Mouse (Mus musculus): ENCODE results near the gene Clcn3. TPM values are rescaled to one million over a fixed set of nuclear protein-coding genes. Genes with fewer than 3 reads are reported as not detected.

Clcn3 gene
- total RNA-seq, 2 experiments from 2014 or later, result 126 to 132 TPM

DNA sequence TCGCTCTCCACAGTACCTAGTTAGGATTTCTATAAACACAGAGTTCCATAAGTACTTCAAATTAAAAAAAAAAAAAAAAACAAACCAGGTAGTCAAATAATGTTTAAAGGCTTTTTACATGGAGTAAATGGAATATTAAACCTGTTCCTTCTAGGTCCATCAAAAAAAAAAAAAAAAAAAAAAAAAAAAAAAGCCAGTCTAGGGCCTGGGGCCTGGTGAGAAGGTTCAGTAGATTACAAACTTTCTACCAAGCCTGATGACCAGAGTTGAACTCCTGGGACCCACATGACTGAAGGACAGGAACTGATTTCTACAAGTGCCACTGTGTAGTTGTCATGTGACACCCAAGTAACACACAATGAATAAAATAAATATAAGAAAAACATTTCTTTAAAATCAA lies 31.3 kb downstream of the Clcn3 start:
- no peak for DNase-seq

DNA sequence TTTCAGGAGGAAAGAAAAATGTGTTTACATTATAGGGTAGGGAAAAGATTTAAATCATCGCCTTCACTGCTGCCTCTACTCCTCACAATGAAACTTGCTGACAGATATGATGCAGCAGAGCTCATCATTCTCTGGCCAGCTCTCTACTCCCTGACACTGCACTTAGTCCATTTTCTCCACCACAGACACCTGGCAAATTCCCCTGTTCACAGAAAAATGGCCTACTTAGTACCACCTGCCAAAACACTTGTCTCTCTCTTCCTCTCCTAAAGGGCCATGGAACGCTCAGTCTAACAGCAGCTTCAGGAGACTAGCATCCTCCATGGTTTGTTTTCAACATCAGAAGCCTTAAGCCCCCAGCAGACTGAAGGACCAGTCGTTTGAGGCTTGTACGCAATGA lies 31.8 kb downstream of the Clcn3 start:
- DNase-seq, result no peak

DNA sequence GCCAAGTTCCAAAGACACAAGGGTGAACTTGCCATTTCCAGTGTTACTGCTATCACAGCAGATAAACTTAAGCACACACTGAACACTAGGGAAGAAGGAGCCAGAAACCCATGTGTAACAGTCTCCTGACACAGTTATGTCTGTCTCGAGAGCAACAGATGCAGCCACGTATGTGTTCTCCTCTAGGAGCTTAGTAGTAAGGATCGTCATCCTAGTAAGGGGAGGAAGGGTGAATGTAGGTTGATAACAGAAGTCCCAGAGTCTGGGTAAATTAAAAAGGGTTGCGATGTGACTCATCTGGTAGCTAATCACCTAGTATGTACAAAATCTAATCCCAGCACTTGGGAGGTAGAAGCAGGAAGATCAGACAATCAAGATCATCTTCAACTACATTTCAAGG lies 33.2 kb downstream of the Clcn3 start:
- DNase-seq, result no peak

DNA sequence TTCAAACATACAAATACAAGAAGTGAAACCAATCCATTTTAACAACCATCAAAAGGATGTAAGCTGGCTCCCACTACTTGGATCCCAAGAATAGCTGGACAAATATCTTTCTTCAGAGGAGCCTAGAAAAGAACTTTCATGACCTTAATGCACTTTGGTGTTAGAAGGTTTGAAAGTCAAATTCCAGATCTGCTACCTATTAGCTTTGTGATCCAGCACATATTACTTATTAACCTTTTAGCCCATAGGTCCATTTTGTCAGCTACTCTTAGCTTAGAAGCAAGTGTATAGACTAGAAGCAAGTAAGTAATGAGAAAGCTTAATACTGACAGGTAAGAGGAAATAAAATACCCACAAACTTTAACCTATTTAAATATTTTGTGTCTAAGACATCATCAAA lies 35.6 kb downstream of the Clcn3 start:
- no peak for DNase-seq

DNA sequence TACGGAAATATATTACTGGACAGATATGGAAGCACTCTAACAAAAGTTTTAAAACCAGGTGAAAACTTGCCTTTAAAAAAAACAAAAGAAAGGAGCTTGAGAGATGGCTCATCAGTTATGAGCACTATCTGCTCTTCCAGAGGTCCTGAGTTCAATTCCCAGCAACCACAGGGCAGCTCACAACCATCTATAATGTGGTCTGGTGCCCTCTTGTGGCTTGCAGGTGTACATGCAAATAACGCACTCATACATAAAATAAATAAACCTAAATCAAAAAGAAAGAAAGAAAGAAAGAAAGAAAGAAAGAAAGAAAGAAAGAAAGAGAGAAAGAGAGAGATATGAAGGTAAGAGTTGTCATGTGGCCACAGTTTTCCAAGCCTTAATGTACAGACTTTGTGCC lies 40.2 kb downstream of the Clcn3 start:
- DNase-seq, result no peak

DNA sequence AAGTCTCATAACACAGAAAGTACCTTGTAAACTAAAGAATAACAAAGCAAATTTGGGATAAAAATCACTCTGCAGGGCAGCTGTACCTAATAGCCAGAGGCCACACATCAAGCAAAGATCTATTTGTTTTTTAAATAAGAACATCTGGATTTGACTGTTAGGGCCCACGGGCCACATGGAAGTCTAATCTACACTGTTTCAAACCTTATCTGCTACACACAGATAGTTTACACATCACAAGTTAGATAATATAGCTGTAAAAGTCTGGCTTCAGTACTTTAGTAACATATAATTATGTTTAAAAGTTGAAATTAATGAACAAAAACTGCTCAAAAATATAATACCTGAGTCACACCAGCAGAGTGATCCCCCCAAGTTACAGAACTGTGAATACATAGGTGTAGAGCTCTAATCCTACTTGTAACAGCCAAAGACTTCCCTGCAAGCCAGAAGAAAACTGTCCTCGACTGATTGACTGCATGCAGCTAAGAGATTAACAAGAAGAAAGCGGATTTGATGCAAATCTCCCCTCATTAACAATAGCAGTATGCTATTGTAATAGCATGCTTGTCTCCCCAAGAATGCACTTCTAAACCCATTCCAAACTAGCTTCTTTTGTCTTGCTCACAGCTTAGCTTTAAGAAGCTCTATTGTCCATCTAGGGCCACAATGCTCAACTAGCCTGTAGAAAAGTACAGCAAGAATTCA lies 44.2 kb downstream of the Clcn3 start:
- no peak for DNase-seq

DNA sequence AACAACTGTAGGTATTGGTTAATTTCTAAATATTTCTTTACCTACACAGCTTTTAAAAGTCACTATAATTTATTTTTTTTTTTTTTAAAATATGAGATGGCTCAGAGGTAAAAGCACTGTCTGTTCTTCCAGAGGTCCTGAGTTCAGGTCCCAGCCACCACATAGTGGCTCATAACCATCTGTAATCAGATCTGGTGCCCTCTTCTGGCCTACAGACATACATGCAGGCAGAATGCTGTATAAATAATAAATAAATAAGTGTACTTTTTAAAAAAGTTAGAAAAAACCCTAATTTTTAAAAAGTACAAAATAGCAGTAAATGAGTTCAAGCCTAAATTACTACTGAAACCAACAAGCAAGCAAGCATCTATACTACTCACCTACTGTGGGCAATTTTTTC lies 49.5 kb downstream of the Clcn3 start:
- no peak for DNase-seq

DNA sequence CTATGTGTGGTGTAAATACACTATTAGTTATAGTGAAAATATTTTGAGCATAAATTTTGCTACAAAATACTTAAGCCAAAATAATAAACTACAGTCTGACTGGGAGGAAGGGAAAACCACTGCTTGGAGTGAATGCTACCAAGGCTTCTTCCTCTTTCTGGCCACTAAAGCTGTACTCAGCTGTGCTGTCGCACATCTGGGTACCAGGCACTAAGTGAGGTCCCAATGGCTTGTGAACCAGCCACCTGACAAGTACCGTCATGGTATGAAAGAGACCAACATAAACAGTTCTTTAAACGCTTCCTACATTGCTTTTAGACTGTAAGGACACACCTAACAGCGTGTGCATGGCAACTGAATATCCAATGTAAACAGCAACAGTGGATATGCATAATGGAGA lies 62.9 kb downstream of the Clcn3 start:
- DNase-seq, result no peak

DNA sequence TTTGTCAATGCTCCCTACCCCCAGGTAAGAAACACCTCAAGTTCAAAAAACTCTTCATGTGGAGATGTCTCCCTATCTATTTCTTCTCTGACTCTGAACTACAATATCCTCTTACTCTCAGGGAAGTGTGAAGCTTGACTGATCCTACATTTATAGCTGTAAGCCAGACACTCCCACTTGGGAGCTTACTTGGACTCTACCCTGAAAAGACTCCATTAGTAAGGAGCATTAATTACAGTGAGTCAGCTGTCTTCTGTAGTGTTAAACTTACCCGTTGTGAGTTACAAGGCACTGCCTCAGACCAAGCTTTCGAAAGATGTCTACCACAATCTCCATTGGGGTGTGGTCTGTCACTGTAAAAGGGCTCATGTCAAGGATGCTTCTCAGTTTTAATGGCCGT lies 64.0 kb downstream of the Clcn3 start:
- DNase-seq, result no peak

DNA sequence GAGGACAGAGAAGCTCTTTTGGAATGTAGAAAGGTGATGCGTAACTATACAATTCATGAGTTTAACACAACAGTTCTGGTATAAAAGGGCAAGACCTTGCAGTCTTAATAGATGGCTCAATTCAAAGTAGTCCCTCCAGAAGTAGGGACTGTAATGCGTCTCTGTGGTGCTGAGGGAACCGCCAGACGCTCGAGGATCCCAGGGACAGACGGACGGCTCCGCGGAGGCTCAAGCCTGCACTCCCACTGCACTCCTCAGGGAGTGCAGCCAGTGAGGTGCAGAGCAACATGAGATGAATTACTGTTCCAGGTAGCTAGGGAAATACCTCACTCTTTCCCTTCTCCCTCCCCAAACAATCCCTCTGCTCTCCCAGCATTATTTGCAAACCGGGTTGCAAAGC lies 70.5 kb downstream of the Clcn3 start:
- DNase-seq, result no peak

DNA sequence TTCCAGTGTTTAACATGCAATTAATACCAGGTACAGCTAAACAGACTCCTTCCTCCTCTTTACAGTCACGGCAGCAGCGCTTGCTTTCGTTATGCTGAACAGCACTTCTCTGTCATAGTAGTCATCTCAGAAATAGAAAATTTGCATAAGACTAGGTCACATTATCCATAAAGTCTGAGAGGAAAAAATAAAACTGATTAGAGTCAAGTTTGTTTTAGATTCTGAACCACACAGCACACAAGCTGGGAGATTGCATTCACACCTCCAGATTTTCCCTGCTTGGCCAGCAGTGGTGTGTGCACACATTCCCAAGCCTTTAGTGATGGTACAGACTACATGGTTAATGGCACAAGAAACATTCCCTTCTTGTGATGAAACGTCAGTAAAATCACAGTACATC lies 71.0 kb downstream of the Clcn3 start:
- DNase-seq, result no peak

DNA sequence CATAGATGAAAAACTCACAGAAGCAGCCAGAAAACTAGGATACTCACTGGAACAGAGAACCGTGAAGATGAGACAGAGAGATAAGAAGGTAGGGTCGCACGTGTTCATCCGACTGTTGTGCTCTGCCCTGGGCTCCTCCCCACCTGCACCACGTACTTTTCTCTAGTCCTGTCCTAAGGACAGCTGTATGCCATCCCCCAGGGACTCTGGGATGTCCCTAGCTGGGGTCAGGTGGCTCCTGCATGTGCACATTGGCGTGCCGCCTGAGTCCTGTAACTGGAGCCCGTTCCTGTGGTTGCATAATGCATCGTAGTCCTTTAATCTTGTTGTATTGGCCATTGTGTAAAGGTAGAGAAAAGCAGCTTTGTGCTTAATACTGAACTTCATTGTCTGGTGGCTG lies 83.0 kb downstream of the Clcn3 start:
- no peak for DNase-seq

DNA sequence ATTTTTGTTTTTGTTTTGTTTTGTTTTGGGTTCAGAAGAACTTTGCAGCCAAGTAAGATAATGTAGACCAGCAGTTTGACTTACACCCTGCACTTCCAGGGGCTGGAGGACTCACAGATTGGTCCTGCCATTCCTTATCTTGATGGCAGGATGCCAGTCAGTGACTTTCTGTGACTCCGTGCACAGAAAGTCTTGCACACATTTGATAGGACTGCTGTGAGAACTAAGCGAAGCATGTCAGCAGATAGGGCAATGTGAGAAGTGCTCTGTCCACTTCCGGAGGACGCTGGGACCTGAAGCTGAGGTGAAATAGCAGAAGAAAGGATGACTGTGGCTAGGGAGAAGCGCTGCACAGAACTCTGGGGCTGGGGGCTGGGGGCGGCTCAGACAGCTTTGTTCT lies 87.2 kb downstream of the Clcn3 start:
- DNase-seq, result no peak

DNA sequence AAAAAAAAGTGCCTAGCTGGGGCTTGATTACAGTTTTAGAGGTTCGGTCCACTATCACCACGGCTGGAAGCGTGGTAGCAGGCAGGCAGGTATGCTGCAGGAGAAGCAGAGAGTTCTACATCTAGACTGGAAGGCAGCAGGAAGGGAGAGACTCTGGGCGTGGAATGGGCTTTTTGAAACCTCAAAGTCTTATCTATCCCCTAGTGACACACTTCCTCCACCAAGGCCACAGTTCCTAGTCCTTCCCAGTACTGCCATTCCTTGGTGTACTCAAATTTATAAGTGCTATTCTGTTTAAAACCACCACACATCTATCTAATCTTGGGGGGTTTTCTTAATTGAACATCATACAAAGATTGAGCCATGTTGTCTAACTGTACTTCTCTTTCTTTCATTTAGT lies 91.3 kb downstream of the Clcn3 start:
- DNase-seq, result no peak

DNA sequence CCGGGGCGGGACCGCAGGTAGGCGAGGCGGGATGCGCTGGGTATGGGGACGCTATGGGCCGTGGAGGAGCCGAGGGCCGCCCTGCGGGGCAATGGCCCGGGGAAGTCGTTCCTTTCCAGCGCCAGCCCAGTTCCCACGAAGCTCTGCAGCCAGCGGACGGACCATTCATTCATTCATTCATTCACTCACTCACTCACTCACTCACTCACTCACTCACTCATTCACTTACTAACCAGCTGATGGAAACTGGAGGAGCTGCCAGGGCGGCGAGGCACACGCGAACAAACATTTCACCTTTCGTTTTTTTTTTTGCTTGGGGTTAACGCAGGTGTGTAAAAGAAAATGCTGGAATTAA lies 92.6 kb downstream of the Clcn3 start:
- no peak for DNase-seq

DNA sequence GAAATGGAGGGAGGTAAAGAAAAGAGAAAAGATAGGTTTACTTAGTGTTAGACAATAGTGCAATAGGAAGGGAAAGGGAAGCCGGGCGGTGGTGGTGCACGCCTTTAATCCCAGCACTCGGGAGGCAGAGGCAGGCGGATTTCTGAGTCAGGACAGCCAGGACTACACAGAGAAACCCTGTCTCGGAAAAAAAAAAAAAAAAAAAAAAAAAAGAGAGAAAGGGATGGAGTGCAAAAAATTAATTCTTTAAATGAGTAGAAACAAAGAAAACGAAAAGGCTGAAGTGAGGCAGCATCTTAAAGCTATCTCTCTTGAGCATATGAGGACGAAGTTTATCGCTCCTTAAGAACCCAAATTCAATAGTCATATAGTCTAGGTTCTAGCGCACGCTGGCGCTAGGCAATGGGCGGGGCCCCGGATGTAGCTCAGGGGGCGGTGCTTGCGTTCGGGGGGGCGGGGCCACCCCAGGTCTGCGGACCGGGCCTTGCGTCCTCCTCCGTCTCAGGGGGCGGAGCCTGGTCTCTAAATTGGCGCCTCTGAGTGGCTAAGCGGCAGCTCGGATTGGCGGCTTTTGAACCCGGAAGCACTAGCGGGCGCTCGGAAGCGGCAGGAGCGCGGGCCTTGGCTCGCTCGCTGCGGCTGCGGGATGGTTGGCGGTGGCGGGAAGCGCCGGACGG lies 93.1 kb downstream of the Clcn3 start, which contains the start of gene Hpf1:
Gene Hpf1, plus strand, starts transcription at position 576 of the 677 bp plus-strand sequence.
- peak; percentile 89 to 91 for DNase-seq

DNA sequence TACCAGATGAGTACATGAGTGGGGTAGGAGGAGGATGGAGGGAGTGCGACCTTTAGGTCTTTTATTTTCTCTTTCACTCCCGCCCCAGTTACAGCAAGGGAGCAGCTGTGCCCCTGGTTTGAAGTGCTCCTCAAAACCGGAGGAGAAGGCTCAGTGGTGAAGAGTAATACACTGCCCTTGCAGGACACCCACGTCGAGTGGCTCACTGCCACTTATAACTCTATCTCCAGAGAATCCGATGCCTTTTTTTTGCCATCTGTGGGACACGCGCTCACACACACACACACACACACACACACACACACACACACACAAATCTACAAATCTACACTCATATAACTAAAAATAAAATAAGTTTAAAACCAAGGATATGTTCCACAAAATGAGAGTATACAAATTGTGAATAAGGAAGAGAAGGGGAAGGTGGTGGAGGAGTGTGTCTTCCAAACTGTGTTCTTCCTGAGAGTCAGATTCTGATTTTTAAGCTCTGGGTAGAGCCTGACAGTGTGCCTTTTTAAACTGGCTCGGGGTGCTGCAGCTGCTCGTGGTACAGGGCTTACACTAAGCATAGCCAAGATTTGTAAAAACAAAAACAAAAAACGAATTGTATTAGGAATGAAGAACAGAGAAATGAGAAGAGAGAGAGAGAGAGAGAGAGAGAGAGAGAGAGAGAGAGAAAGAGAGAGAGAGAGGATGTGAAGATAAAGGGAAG lies 93.8 kb downstream of the Clcn3 start:
- no peak for DNase-seq

DNA sequence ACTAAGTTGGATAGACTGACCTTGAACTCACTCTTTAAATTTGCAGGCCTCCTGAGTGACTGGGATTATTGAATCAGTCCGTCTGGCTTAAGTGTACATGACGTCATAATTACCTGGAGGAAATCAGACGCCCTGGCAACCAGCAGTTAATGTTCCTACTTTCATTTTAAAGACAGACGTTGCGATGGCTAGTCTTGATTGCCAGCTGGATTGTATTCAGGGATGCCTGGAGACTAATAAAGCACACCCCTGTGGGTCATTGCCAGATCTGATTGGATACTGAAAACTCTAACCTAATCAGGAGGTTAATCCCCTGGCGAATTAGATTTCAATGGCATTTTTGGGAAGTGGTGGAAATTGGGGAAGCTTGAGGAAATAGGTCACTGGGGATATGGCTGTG lies 96.4 kb downstream of the Clcn3 start:
- DNase-seq, result no peak

DNA sequence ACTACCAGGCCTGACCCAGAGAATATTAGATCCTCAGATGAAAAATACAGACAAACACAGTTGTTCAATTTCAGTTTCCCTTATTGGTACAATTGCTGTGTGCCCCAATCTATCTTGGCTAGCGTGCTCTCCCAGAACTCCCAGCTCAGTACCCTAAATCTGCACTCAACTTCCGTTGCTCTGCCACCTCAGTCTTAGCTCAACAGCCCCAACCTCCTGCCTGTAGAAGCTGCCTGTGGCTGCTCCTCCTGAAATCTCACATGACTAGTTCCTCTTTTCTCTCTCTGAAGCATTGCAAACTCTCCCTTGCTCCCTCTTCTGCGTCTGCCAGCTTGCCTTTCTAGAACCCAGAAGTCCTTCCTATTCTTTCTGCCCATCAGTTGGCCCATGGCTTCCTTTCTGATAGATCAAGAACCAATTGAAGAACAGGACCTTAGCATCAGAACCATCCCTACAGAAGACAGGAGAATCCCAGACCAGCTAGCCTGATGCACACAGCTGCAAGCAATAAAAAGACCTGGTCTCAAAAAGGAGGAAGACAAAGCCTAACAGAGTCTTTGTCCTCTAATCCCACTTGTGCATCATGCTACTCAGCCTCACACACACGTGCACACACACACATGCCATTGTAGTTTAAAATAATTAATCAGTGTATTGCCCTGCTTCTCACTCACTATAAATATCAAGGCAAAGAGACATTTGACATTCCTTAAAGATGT lies 99.5 kb downstream of the Clcn3 start:
- DNase-seq, result no peak

DNA sequence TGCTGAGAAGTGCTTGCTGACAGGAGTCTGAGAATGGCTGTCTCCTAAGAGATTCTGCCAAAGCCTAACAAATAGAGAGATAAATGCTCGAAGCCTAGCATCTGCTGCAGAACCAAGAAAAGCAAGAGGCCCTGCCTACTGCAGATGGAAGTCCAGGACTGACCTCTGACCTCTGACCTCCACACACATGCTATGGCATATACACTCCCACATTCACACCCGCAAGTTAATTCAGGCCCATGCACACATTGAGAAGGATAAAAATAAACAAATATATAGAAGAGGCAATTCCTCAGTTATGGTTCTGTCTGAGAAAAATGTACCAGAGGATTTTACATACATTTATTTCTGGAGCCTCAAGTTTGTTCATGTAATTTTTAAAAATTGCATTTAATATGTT lies 104.5 kb downstream of the Clcn3 start:
- no peak for DNase-seq

DNA sequence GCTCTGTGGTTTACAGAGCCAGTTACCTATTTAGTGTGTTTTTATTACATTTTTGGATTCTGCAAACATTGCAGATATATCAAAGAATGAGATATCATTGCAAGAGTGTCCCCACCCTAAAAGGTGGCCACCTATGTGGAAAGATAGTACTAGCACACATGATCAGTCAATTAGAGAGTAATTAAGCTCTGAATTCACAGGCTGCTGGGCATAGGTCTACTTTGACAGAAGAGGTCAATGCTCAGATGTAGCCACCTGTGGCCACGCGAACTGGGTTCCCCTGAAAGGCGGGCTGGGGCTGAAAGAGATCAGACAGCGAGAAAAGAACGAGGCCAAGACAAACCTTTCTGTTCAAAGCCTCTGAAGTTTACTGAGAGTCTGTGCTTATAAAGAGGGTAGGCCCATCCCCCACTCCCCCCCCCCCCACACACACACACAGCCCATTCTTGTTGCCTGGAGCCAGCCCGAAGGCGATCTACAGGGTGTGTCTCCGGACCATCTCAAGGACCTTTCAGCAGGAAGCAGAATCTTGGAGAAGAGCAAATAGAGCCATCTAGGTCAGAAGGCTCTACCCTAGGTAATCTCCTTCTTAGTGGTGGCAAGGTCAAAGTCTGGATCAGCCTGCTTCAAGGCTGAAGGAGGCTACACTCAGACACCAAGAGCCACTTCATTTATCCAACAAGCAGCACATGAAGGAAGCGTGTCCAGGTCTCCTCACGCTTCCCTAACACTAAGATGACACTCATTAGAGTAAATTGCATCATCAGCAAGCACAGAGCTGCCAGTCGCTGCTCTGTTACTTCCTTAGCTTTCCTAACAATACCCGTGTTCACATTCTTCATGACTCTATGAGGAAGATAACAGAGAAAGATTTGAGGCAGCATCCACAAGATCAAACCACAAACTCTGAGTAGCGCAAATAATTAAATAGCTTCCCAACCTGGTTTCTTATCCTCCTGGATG lies 112.6 kb downstream of the Clcn3 start:
- DNase-seq, result no peak

DNA sequence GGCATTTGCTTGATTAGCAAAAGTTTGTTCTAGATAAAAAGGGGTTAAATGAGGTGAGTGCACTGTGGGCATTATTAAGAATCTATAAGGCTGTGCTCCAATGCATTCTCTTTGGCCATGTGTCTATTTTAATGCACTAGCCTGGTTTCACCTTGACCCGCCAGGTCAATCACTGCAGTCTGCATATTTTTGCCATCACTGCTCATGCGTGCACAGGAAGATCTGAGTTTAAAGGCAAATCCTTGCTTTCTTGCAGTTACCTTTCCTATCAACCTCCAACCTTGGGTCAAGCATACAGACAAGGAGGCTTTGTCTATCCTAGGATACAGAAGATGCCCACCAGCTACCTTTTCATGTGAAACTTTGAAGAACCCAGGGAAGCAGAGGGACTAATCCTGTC lies 113.3 kb downstream of the Clcn3 start:
- no peak for DNase-seq

Measured in layer of hippocampus, postnatal 36 days (tissue).